Mouse (Mus musculus): ENCODE measurements around the gene Git2.

The Git2 gene

GRCm38 (mm10) chr5:114720784-114721183, 54.5 kb downstream of the Git2 start:
- no peak for DNase-seq (ENCODE audit: low read depth, low spot score)

DNA sequence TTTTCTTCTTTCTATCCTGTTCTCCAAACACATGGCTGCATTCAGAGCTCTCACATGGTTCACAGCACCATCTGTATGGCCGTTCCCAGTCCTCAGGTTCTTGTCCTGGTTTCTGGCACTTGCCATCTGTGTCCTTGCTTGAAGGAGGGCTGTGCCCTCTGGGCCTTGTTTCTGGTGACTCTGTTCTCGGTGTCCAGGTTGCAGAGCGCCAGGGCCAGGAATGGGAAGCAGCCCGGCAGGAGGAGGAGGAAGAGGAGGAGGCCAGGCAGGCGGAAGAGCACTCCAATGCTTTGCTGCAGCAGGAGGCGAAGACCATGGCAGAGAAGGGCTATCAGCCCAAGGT, 55.4 kb downstream of the Git2 start:
- DNase-seq (ENCODE audit: low read depth, low spot score): no peak

DNA sequence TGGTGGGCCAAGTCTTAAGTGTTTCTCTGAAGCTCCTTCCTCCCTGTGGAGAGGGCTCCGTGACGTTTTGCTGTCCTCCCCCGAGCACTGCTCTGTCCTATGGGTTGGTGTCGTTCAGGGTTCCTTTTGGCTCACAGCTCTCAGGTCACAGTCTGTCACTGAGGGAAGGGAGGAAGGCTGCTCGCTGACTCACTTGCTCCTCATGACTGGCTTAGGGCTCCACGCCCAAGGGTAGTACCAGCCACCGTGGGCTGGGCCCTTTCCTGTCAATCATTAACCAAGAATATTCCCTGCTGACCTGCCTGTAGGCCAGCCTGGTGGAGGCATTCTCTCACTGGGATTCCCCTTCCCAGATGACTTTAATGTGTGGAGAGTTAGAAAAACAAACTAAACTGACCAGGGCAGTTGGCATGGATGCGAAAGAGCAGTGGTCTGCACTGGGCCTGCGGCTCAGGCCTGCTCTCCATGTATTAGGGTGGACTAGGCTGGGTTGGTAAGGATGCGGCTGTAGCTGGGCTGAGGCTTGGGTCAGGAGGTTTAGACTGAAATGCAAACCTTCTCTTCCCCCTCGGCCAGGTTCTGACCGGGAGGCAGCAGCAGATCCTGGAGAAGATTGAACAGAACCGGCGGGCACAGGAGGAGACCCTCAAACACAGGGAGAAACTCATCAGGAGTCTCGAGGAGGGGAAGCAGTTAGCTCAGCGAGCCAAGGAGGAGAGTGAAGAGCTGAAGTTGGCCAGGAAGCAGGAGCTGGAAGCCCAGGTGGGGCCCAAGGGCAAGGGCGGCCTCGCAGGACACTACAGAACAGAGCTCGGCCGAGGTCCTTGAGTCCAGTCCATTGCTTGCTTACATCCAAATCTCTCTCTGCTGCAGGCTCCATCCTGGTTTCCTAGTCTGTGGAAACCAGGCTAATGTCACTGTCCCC, 56.1 kb downstream of the Git2 start:
- no peak for DNase-seq (ENCODE audit: low read depth, low spot score)

- no peak for DNase-seq (ENCODE audit: low read depth, low spot score)
Measured at GRCm38 (mm10) chr5:114718483-114718882, 56.8 kb downstream of the Git2 start.

DNA sequence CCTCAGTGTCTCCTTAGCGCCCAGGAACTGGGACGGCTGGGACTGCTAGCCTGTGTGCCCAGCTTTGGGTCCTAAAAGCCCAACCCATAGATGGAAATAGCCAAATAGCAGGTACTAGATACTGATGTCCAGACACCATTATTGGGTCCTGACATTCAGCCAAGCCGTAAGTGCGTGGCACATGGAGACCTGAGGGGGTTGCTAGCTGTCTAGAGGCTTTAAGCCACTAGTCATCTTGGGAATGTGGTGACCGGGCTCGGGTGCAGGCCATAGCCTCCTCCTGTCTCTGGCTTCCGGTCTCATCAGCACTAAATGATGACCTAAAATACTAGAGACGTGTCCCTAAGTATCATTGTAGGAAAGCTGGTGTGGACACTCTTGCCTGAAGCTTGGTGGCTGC, 57.4 kb downstream of the Git2 start:
- no peak for DNase-seq (ENCODE audit: low read depth, low spot score)

GRCm38 (mm10) chr5:114717292-114717691, 58.0 kb downstream of the Git2 start:
- no peak for DNase-seq (ENCODE audit: low read depth, low spot score)

- DNase-seq (ENCODE audit: low read depth, low spot score): no peak
Measured at GRCm38 (mm10) chr5:114714551-114714950, 60.8 kb downstream of the Git2 start.

- DNase-seq (ENCODE audit: low read depth, low spot score): no peak
Measured at GRCm38 (mm10) chr5:114709357-114709756, 66.0 kb downstream of the Git2 start.

DNA sequence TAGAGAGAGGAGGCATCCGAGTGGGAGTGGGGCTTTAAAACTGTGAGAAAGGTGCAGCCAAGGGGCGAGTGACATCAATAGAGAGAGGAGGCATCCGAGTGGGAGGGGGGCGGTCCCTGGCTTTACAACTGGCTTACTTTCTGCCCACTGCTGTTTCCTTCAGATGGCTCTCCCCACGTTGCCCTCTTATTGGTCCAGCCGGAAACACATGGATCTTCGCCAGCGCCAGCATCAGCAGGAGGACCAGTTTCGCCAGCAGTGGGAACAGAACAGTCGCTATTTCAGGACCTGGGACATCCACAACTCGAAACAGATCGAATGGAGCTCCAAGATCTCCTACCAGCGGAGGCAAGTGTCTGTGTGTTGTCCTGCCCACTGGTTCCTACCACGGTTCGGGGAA, 66.8 kb downstream of the Git2 start:
- no peak for DNase-seq (ENCODE audit: low read depth, low spot score)

- DNase-seq (ENCODE audit: low read depth, low spot score): peak; percentile 92
Measured at GRCm38 (mm10) chr5:114707265-114708068, 67.8 kb downstream of the Git2 start, which contains the start of gene Tchp. Gene Tchp, plus strand, starts transcription at chr5:114707760.

- peak; percentile 45 for DNase-seq (ENCODE audit: low read depth, low spot score)
Measured at GRCm38 (mm10) chr5:114702403-114703392, 72.6 kb downstream of the Git2 start.

DNA sequence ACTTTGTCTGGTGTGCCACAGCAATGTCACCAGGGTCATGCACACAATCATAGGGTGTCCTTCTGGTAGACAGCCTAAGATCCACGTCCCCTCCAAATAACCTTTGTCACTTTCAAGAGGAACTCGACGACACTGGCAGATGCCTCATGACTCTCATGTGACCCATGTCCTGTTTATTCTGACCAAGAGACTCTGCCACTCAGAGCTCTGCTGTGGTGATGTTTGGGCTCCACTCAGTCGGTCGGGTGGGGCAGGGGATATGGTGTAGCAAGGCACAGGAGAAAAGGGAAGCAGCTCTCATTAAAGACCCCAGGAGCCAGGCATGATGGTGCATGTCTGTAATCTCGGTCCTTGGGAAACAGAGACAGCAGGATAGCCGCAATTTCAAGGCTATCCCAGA, 76.3 kb downstream of the Git2 start:
- DNase-seq (ENCODE audit: low read depth, low spot score): no peak

DNA sequence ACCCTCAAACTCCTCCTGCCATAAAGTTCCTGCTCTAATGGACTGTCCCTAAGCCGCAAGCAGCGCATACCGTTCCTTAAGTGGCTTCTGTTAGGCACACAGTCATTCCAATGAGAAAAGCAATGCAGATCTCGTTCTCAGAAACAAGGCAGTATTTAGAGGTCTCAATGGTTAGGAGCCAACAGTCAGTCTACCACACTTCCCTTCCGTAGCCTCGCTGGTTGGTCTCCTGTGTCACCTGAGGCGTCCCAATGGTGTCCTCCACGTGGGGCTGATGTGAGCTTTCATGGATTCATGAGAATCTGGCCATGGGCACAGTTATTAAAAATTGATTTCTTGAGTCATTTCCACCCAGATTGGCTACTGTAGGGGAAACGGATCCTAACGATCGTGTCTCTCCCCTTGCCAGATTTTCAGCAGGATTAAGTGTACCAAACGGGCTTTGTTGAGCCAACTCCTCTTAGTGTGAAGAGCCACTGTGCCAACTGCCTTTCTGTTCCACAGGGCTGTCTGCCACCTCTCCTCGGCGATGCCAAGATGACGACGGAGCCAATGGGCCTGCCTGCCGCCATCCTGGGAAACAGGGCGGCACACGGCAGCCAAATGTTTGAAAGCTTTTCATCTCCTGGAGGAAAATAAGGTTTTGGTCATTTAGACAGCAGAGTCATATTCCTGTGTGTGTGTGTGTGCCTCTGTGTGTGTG, 77.1 kb downstream of the Git2 start:
- DNase-seq (ENCODE audit: low read depth, low spot score): no peak

DNA sequence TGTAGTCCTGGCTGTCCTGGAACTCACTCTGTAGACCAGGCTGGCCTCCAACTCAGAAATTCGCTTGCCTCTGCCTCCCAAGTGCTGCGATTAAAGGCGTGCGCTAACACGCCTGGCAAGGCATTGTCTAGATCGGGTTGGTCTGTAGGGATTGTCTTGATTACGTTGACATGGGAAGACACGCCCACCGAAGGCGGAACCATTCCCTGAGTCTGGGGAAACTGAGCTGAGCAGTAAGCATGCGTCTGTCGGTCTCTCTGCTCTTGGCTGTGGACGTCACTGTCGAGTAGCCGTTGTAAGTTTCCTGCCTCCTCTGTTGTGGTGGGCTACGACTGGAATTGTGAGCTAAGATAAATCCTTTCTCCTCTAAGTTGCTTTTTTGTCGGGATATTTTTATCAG, 78.4 kb downstream of the Git2 start:
- DNase-seq (ENCODE audit: low read depth, low spot score): peak; percentile 65

GRCm38 (mm10) chr5:114695775-114696174, 79.5 kb downstream of the Git2 start:
- DNase-seq (ENCODE audit: low read depth, low spot score): peak; percentile 32

DNA sequence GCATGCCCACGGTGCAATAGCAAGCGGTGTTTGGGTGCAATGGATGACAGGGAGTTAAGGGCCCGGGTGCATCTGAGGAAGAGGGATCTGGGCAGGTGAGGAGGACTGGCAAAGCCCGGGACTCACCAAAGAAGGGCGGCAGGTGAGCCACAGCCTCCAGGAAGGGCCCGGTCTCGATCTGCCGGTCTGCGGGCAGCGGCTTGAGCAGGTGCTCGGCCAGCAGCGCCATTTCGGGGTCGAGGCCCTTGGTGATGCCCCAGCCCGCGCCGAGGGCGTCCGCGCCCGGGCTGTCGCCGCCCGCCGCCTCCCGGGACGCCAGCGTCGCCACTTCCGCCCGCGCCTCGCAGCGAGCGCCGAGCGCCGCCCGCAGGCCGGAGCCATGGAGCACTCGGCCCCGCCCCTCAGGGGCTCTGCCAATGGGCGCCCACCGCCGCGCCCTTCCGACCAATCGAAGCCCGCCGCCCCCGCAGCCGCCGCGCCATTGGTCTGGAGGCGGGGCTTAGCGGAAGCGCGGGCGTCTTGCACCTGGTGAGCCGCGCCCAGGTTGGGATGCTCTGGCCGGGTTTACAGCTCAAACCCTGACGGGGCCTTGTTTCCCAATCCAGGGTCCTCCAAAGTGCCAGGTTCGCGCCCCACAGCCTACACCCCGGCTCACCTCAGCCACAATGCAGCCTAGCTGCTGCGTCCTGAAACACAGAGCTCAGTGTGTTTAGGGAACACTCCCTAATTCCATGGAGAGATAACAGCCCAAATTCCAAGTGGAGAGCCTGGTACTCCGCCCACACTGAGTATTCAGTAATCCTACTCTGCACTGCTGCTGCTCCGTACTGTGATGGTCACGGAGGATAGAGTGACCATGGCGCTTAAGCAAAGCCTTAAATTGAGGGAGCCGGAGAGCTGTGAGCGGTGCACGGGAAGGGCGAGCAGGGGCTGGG, 84.4 kb downstream of the Git2 start, which contains the start of gene Gltp:
TSS of gene Gltp (minus strand) at position 352 of the 935 bp plus-strand sequence.
- DNase-seq (ENCODE audit: low read depth, low spot score): peak; percentile 96

DNA sequence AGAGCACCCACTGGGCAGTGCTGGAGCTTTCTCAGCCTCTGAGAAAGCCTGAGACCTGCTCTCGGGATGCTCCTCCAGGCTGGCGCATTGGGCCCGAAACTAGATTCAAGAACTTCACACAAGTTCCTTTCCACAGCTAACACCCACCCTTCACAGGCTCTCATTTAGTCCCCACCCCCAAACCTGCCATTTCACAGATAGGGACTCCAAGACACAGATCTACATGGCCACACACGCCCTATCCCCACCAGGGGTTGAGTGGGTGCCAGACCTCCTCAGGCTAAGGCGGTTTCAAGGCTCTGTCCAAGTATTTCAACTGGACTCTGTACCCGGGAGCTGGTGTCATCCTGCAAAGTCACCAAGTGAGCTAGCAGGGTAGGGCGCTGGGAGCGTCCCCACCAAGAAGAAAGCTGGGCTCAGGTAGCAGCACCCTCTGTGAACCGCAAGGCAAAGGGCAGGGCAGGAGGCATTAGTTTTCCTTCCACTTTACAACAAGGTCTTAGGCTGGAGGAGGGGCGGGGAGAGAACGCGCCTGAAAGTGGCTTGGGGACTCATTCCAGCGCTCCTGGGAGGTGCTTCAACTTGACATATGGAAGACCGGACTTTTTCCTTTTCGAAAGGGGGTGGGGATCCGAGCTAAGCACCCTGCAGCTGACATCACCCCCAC, 85.5 kb downstream of the Git2 start:
- DNase-seq (ENCODE audit: low read depth, low spot score): peak; percentile 71

DNA sequence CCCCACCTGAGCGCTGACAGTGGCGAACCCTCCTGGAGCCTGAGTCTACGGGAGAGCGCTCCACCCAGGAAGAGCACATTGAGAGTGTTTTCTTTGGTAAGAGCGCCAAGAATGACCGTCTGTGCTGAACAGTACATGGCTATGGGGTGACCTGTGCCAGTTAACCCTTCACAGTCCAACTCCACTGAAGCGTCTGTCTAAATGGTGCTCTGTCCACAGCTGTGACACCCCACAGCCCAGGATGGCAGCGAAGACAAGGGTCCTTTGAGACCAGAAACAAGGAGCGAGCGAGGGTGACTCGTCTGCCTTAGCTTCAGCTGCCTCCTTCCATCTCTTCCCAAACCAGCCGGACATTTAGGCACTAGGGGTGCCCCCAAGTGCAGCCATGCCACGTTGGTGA, 86.6 kb downstream of the Git2 start:
- no peak for DNase-seq (ENCODE audit: low read depth, low spot score)

DNA sequence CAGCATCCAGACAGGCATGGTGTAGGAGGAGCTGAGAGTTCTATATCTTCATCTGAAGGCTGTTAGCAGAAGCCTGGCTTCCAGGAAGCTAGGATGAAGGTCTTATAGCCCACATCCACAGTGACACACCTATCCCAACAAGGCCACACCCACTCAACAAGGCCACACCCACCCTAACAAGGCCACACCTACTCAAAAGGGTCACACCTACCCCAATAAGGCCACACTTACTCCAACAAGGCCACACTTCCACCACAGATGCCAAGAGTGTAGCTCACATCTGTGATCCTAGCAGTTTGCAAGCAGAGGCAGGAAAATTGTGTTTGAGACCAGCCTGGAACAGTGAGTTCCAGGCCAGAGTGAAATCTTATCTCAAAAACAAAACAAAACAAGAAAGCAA, 87.4 kb downstream of the Git2 start:
- peak; percentile 52 for DNase-seq (ENCODE audit: low read depth, low spot score)
